Mouse (Mus musculus) T-helper 17 cell (primary cell): ENCODE measurements around the gene Slc6a17.

Experiments
- in situ Hi-C, 2 experiments: fragments of 300-600 bp; cut with MboI, MseI; formaldehyde crosslinking; loops; 1 replicate in 1 of 2; 2 replicates in 1 of 2; pipeline ENCODE4 v1.15.1; 2025; ENCODE audit warnings: high pct_unique_total_duplicates in 2 of 2

The Slc6a17 gene

DNA sequence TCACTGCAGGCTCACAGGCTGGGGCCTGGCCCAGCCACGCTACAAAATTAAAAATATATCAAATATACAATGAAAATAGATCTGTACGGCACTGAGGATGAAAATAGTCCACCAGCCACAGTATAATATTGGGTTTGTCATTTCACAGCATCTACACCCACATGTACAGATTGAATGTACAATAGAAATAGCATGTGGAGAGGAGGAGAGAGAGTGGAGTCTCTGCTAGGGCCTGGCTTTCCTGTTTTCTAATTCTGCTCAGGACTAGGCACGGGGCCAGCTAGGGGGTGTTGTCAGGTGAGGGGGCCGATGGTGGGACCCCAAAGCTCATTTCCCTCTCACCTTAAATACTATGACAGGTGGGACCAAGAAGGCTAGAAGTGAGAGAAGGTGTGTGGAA is 48.8 kb downstream of the Slc6a17 start:
- in situ Hi-C loops = loop anchor here in 1 of 2 experiments (5.0 kb wide), 1 partner anchor 232 kb away; the partner anchor contains the start of gene Prok1

DNA sequence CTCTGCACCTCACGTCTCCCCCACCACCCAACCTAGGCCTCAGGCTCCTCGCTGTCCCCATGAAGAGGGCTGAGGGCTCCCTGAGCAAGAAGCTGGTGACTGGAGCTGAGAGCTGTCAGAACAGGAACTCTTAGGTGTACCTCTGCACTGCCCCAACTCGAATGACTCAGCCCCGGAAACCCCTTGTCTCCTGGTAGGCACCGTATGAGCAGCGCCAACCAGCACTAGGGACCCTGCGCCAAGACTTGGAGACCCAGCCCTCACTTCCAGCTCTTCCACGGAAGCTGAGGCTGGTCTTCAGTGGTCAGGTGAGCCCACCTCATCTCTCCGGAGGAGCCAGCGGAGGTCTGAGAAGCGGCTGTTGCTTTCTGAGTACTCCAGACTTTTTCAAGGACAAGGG is 49.7 kb downstream of the Slc6a17 start:
- in situ Hi-C loops = loop anchor here in 1 of 2 experiments (5.0 kb wide), 1 partner anchor 231 kb away; the partner anchor contains the start of gene Prok1

DNA sequence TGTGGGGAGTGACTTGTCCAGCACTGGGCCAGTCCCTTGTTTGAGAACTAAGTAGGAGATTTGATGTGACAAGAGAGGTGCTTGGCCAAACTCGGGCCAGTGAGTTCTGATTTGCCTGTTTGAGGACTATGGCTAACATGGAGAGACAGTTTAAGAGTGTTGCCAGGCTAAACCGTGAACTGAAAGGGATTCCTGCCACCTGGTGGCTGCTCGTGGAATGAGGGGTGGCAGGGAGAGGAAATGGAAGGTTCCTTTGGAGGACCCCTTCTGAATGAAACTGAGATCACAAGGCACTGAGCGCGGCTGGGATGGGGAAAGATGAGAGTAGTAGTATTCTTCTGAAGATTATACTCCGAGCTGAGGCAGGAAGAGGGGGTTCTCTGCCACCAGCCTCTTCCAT is 51.2 kb downstream of the Slc6a17 start:
- in situ Hi-C loops = loop anchor here in 1 of 2 experiments (5.0 kb wide), 1 partner anchor 229 kb away; the partner anchor contains the start of gene Prok1

DNA sequence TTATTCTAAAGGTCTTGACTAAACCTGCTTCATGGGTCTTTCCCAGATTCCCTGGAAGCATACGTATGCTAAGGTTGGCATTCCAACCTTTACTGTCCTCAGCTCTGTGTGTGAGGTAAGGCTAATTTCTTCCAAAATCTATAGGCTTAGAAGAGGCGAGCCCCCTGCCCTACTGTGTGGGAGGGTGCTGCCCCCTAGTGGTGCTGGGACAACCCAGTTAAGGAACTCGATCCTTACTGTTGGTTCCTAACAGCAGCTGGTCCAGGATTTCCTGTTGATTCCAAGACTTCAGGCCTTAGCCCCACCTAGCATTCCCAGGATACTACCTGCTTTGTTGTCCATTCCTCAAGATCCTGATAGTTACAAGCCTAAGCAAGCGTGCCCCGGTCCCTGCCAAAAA is 55.7 kb downstream of the Slc6a17 start:
- in situ Hi-C loops = loop anchor here in 1 of 2 experiments (5.0 kb wide), 1 partner anchor 110 kb away; no protein-coding TSS in a partner anchor

DNA sequence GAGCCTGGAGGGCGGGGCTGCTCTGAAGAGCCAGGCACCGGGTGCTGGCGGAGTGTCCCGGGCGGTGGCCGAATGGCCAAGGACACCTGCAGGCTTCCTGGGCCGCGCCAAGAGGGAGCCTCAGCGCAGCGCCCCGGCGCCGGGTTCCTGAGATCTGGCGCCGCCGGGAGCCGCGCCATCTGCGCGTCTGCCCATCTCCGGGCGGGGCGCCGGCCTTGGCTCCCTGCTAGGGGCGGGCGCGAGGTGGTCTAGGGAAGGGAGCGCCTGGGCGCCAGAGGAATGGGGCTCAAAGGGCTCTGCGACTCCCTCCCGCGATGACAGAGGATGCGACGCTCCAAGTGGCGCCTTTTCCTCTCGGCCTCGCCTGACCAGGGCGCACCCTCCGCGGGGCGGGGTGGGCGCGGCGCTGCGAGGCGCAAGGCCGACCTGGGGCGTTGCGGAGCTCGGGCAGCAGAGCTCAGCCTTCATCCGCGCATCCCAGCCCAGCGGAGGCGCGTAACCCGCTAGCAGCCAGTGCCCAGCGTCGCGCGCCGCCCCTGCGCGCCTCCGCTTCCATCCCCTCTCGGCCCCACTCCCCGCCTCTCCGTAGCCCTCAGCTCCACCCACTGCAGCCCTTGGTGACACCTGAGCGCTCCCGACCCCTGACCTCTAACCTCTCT is 57.9 kb downstream of the Slc6a17 start:
- in situ Hi-C loops = loop anchor here in 1 of 2 experiments (5.0 kb wide), 1 partner anchor 108 kb away; no protein-coding TSS in a partner anchor

DNA sequence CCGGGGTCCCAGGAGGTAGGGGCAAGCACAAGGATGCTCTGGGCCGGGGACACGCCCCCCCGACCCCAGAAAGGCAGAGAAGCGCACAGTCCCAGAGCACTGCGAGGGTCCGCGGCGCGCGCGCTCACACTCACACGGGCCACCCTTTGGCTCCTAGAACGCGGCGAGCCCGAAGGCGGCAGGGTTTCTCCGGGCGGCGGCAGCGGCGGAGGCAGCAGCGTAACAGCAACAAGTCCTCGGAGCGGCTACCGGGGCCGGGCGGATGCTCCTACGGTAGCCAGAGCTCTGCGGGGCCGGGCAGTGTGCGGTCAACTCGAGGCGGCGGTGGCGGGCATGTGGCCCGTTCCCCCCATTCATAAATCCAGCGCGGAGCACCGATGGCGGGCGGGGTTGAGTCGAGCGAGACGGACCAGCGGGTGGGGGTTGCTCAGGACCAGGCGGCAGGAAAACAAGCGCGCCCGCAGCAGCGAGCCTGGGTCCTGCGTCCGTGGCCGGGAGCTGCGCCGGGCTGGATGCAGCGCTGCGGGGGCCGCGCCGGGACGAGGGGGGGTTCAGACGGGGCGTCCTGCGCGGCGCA is 58.5 kb downstream of the Slc6a17 start, which contains the start of gene Kcnc4:
Kcnc4 (minus strand) TSS at position 357 of the 577 bp plus-strand sequence.
- in situ Hi-C loops = no loop called here

DNA sequence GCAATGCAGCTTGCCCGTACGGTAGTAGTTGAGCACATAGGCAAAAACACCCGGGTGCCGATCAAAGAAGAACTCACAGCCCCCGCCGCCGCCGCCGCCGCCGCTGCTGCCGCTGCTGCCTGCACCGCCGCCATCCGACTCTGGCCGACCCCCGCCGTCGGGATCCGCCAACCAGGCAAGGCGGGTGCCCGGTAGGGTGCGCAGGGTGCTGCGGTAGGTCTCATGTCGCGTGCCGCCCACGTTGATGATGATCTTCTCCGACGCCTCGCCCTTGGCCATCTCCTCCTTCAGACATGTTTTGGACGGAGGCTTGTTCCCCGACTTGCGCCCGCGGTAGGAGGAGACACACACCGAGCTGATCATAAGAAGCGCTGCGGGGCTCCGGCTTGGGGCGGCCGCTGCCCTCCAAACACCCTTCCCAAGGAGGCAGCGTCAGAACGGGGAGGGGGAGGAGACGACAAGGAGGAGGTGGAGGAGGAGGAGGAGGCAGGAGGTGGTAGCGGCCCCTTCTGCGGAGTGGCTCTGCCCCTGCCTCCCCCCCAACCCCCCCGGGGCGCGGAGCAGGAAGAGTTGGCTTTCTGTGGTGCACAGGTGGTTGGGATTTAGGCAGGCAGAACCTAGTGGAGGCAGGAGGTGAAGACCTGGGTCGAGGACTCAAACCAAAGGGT is 59.2 kb downstream of the Slc6a17 start:
- in situ Hi-C loops = no loop called here

DNA sequence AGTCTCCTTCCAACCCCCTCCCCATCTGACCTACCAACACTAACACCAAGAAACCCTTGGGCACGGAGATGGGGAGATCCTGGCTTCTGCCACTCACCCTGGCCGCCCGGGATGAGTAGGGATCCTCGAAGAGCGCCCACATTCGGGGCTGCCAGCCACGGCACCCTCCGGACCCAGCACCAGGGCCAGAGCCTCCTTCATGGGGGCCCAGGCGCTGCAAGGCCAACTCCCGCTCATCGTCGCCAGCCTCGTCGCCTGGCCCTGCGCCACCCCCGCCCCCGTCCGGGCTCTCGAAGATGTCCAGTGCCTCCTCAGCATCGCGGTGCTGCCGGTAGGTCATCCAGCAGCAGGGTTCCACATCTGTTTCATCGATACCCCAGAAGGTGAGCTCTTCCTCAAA is 59.7 kb downstream of the Slc6a17 start:
- in situ Hi-C loops = no loop called here

DNA sequence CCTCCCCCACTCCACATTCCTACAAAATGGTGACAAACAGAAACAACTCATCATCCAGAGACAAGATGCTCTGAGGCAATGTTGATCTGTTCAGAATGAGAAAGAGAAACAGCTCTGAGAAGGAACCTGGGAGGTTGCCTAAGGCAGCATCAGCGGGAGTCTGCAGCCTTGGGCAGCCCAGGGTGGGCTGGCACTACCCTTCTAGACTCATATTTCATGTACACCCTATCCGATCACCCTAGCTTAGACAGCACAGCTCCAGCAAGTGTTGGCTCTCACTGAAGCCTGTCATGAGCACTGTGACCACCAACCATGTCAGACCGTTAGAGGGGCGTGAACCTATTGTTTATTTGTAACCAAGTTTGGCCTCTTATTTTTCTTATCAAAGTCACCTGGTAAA is 63.5 kb downstream of the Slc6a17 start:
- in situ Hi-C loops = no loop called here

DNA sequence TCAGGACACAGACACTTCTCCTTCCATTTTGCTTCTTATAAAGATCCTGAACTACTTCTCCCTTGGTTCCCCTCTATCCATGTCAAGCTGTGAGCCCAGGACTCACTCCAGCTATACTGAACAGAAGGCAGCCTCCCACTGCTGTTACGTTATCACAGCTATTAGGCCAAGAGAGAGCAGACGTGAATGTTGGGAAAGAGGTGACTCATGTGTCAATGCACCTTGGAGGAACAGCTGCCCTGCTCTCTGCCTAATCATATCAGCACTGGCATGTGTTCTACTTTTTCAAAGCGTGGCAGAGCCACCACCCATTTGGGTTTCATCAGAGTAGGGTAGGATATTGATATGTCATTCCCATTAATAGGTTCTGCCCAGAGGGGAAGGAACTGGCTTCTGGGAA is 71.0 kb downstream of the Slc6a17 start:
- in situ Hi-C loops = no loop called here

DNA sequence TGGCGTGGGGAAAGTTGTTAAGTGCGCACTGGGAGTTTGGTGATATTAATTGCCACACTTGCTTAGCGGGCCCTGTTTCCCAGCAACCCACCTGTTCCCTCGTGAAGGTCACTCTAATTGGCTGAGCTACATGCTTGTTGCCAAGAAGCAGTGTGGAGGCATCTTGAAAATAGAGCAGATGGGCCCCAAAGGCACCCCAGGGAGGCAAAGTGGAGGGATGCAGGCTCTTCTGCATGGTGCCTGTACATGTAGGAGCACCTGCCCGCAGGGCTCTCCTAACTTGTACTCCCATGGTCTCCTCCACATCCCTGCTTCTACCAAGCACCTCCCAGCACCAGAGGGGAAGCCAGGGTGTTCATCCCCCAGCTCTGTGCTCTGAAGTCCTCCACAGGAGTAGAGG is 74.0 kb downstream of the Slc6a17 start:
- in situ Hi-C loops = no loop called here

DNA sequence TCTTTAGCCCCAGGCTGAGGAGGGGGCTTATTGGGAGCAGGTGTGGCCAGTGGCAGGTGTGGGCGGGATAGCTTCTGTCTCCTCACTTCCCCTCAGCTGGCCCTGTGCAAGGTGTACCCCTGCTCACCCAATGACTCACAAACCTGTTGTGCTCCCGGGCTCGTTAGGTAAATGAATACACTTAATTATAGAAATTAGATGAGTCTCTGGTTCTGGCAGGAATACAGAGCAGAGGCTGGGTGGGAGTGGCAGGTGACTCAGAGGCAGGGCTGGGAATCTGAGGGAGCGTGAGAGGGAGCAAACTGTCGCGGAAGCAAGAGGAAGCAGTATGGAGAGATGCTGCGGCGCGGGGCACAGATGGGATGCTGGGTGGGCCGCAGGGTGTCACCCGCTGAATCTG is 75.6 kb downstream of the Slc6a17 start:
- in situ Hi-C loops = no loop called here

DNA sequence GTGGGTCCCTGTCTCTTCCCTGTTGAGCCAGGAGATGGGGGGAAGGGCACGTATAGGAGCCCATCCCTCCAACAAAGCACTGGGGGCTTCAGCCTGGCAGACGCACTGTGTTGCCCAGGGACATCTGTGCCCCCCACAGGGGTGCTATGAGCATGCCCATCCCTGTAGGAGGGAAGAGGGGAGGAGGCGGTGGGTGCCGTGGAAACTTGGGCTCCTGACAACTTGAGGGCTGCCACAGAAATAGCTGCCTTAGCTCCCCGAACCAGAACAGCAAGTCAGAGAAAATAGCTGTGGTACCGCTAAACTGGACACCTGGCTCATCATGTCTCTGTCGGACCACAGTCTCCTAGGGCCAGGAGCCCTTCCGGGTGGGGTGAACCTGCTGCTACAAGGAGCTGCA is 76.5 kb downstream of the Slc6a17 start:
- in situ Hi-C loops = no loop called here

DNA sequence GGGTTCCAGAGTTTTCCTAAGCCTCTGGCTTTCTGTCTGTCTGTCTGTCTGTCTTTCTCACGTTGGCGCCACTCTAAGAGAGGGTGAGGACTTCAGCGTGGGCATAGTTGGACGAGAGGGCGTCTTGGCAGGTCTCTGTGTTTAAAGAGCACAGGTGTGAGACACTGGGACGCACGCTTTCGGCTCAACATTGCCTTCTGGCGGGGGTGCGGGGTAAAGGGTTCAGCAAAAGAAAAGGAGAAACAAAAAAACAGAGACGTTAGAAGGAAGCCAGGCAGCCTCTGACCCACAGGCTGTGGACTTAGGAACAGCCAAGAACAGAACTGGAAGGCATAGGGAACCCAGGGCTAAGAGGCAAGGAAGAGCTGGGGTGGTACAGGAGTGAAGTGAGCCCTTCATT is 78.5 kb downstream of the Slc6a17 start:
- in situ Hi-C loops = no loop called here

DNA sequence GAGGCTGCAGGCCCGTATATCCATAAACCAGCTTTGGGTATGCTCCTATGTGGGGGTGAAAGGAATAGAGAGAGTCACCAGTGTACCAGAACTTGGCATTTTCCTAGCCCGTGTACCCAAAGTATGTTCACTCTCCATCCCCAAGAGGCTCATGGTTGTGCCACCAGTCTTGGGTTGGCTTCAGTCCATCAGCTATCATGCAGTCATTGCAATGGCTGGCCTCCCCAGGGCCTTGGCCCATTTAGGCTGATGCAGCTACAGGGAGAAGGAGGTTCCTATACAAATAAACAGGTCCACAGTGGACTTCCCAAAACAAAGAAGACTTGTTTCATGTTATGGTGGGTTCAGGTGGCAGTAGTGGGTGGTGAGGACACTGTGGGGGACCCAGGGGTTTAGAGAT is 80.2 kb downstream of the Slc6a17 start:
- in situ Hi-C loops = no loop called here

DNA sequence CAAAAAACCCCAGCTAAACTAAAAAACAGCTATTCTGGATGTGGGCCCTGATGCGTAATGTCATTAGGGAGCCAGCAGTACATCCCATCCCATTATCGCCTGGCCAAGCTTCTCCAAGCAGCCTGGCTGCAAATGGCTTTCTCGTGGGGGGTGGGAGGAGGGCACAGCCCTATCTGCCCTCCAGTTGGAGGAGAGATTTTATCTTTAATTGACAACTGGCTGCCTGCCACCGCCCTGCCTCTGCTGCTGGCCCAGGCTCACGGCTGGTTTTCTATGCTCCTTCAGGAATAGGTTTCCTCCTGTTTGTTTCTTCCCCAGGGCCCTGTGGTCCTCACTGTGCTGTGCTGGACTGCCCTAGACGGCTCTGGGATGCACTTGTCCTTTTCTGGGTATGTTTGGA is 81.4 kb downstream of the Slc6a17 start:
- in situ Hi-C loops = no loop called here

DNA sequence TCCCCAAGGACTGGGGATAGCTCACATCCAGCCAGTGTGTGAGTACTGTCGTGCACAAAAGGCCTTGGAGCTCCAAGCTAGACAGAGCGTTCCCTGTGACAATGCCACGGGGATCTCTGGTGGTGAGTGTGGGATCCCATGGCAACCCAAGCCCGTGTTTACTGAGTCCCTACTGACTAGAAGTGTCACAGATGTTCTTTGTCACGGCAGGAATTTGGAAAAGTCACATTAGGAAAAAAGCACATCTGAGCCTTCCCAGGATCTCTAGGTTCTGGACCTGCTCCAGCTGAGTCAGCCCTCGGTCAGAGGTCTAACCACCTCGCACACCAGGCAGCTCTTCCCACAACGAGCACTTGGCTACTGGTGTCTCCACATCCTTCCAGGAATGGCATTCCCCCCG is 84.2 kb downstream of the Slc6a17 start:
- in situ Hi-C loops = no loop called here

DNA sequence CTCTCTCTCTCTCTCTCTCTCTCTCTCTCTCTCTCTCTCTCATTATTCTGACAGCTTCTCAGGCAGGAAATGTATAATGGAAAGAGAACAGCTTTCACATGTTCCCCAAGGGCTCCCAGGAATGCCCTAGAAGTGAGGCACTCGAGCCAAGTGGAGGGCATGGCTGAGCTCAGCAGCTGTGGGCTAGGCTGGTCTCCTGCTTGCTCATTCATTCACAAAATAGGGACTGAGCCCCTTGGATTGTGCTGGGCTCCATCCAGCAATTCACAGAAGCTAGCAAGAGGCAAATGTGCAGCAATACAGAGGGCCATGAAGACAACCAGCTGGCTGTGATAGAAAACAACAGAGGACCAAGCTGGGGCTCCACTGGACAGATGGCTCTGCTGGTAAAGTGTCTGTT is 86.5 kb downstream of the Slc6a17 start:
- in situ Hi-C loops = no loop called here

DNA sequence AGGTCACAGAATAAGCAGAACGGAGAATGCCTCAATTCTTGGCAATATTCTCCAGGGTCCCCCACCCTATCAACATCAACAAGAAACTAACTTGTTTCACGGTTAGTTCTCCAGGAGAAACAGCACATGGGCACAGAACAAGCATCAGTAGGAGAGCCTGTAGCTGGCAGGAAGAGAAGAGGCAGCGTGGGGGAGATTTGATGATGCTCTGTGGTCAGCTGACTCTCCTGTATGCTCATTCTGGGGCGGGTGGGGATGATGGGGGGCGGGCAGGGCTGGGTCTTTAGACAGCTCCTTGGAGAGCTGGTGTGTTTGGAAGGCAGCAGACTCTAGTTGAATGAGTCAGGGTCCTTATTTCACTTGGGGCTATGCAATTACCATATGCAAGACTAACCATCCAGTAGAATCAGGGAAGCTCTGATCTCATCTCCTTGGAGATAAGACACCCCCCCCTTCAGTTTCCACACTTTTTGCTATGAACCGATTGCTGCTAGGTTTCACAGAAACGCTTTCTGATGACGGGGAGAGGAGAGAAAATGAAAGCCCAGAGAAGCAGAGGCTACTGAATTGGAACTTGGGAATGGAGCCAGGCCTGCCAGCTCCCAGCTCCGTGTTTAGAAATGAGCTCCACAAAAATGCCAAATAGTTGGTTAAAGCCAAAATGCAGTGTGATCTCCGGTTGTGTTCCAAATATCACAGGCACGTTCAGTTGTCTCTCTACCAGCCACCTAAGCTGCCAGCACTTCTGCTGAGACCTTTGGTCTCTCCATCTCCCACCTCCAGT is 93.4 kb downstream of the Slc6a17 start:
- in situ Hi-C loops = no loop called here

DNA sequence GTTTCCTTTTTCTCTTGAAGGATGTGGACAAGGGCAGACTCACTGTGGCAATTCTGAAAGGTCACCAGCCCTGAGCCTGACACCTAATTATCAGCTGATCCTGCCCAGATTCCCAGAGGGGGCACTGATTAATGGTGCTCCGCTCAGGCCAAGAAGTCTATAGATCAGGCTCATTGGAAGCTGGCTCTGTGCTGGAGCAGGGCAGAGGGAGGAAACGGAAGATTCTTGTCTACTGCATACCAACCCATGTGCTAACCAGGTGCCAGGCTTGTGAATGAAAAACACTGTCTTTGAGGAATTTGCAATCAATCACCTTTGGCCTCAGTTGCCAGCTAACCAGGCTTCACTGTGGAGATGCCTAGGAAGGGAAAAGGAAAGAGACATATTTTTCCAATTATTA is 97.7 kb downstream of the Slc6a17 start:
- in situ Hi-C loops = no loop called here
